Mouse (Mus musculus): ENCODE measurements around the gene Sh3bp2. TPM values are rescaled to one million over a fixed set of nuclear protein-coding genes. Genes with fewer than 3 reads are reported as not detected.
A peak's percentile ranks its signal among the peaks of the same experiment; 100 is the strongest.

The Sh3bp2 gene
- 3.6 and 6.1 TPM in 2 replicates for polyA plus RNA-seq (2015; fragmentation: Nextera tagmentation; extraction: Ambion mirVana)

GRCm38 (mm10) chr5:34525663-34526476 lies at the start of gene Sh3bp2:
Gene Sh3bp2, plus strand, starts transcription at chr5:34525838.
- ATAC-seq: peak; percentile 86
- no peaks in the 10 kb centered on the region for H3K9me3 ChIP-seq (ENCODE audit: control insufficient read depth)
- peak; percentile 45; the same call in 1 of the 2 replicates for TF ChIP-seq CTCF (IDR thresholded peaks at IDR 0.05; ENCODE audit: low read depth)
- H3K4me1 ChIP-seq (replicated peaks; ENCODE audit: control insufficient read depth, insufficient read depth, low read length): peaks cover 3% of the 10 kb centered on the region
- peak within 1 kb of the TSS; percentile 90 for H3K4me2 ChIP-seq (replicated peaks; ENCODE audit: low read depth)
- peak within 1 kb of the TSS; percentile 54 for H3K4me3 ChIP-seq (ENCODE audit: low read depth, low read length)
- H3K27ac ChIP-seq (ENCODE audit: low read depth, low read length): no peak within 1 kb of the TSS; the same call in 1 of the 2 replicates
- WGBS: 3% methylated on average over 38 of the region's 38 CpGs
- no peaks in the 10 kb centered on the region for H3K27me3 ChIP-seq (replicated peaks; ENCODE audit: control insufficient read depth, insufficient read depth, low read length)
- H3K9ac ChIP-seq (ENCODE audit: low read depth, low read length): peak within 1 kb of the TSS; percentile 62
- H3K36me3 ChIP-seq (ENCODE audit: control insufficient read depth, insufficient read depth): no peaks in the 10 kb centered on the region

- ATAC-seq: no peak
- H3K9me3 ChIP-seq (ENCODE audit: control insufficient read depth): no peaks in the 10 kb centered on the region
- H3K4me3 ChIP-seq (ENCODE audit: low read depth, low read length): no peak overlapping the region
- H3K9ac ChIP-seq (ENCODE audit: low read depth, low read length): no peak overlapping the region
- no peaks in the 10 kb centered on the region for H3K27me3 ChIP-seq (replicated peaks; ENCODE audit: control insufficient read depth, insufficient read depth, low read length)
- TF ChIP-seq CTCF (IDR thresholded peaks at IDR 0.05; ENCODE audit: low read depth): peak; percentile 37; the same call in 1 of the 2 replicates
- peaks cover 51% of the 10 kb centered on the region for H3K36me3 ChIP-seq (ENCODE audit: control insufficient read depth, insufficient read depth)
- no peak overlapping the region for H3K27ac ChIP-seq (ENCODE audit: low read depth, low read length)
- H3K4me1 ChIP-seq (replicated peaks; ENCODE audit: control insufficient read depth, insufficient read depth, low read length): no peaks in the 10 kb centered on the region
- 81% methylated on average over 3 of the region's 3 CpGs for WGBS
- H3K4me2 ChIP-seq (replicated peaks; ENCODE audit: low read depth): no peak overlapping the region
These were observed 44.7 kb upstream of the Sh3bp2 start for GRCm38 (mm10) chr5:34480926-34481325.

- Histone ChIP-seq H3K4me2 (replicated peaks; ENCODE audit: low read depth) (no peak overlapping the region), H3K4me1 (replicated peaks; ENCODE audit: control insufficient read depth, insufficient read depth, low read length) (no peaks in the 10 kb centered on the region), H3K27me3 (replicated peaks; ENCODE audit: control insufficient read depth, insufficient read depth, low read length) (no peaks in the 10 kb centered on the region), H3K9ac (ENCODE audit: low read depth, low read length) (no peak overlapping the region), H3K36me3 (ENCODE audit: control insufficient read depth, insufficient read depth) (peaks cover 29% of the 10 kb centered on the region; the same call in 1 of the 2 replicates), H3K27ac (ENCODE audit: low read depth, low read length) (no peak overlapping the region), H3K9me3 (ENCODE audit: control insufficient read depth) (no peaks in the 10 kb centered on the region), H3K4me3 (ENCODE audit: low read depth, low read length) (no peak overlapping the region)
- 92% methylated on average over 15 of the region's 15 CpGs for WGBS
- no peak for TF ChIP-seq CTCF (IDR thresholded peaks at IDR 0.05; ENCODE audit: low read depth)
- ATAC-seq: no peak
These were observed 39.9 kb upstream of the Sh3bp2 start for GRCm38 (mm10) chr5:34485731-34486130.

- 58% methylated on average over 6 of the region's 6 CpGs for WGBS
- Histone ChIP-seq H3K27me3 (replicated peaks; ENCODE audit: control insufficient read depth, insufficient read depth, low read length) (no peaks in the 10 kb centered on the region), H3K9ac (ENCODE audit: low read depth, low read length) (no peak overlapping the region), H3K4me3 (ENCODE audit: low read depth, low read length) (no peak overlapping the region), H3K9me3 (ENCODE audit: control insufficient read depth) (no peaks in the 10 kb centered on the region), H3K4me2 (replicated peaks; ENCODE audit: low read depth) (no peak overlapping the region), H3K4me1 (replicated peaks; ENCODE audit: control insufficient read depth, insufficient read depth, low read length) (no peaks in the 10 kb centered on the region), H3K36me3 (ENCODE audit: control insufficient read depth, insufficient read depth) (peaks cover 15% of the 10 kb centered on the region; the same call in 1 of the 2 replicates), H3K27ac (ENCODE audit: low read depth, low read length) (no peak overlapping the region)
- TF ChIP-seq CTCF (IDR thresholded peaks at IDR 0.05; ENCODE audit: low read depth): no peak
- ATAC-seq: peak; percentile 35; the same call in 1 of the 2 replicates
These were observed 38.1 kb upstream of the Sh3bp2 start for GRCm38 (mm10) chr5:34487320-34488090.

- Histone ChIP-seq H3K4me2 (replicated peaks; ENCODE audit: low read depth) (no peak overlapping the region), H3K9ac (ENCODE audit: low read depth, low read length) (no peak overlapping the region), H3K36me3 (ENCODE audit: control insufficient read depth, insufficient read depth) (peaks cover 10% of the 10 kb centered on the region; the same call in 1 of the 2 replicates), H3K4me1 (replicated peaks; ENCODE audit: control insufficient read depth, insufficient read depth, low read length) (no peaks in the 10 kb centered on the region), H3K27ac (ENCODE audit: low read depth, low read length) (no peak overlapping the region), H3K27me3 (replicated peaks; ENCODE audit: control insufficient read depth, insufficient read depth, low read length) (no peaks in the 10 kb centered on the region), H3K9me3 (ENCODE audit: control insufficient read depth) (no peaks in the 10 kb centered on the region), H3K4me3 (ENCODE audit: low read depth, low read length) (no peak overlapping the region)
- no peak for TF ChIP-seq CTCF (IDR thresholded peaks at IDR 0.05; ENCODE audit: low read depth)
- ATAC-seq: no peak
- WGBS: 83% methylated on average over 6 of the region's 6 CpGs
These were observed 36.8 kb upstream of the Sh3bp2 start for GRCm38 (mm10) chr5:34488741-34489417.

- ATAC-seq: no peak
- WGBS: 93% methylated on average over 3 of the region's 3 CpGs
- no peaks in the 10 kb centered on the region for H3K4me1 ChIP-seq (replicated peaks; ENCODE audit: control insufficient read depth, insufficient read depth, low read length)
- no peak overlapping the region for H3K4me3 ChIP-seq (ENCODE audit: low read depth, low read length)
- no peaks in the 10 kb centered on the region for H3K27me3 ChIP-seq (replicated peaks; ENCODE audit: control insufficient read depth, insufficient read depth, low read length)
- H3K9ac ChIP-seq (ENCODE audit: low read depth, low read length): no peak overlapping the region
- TF ChIP-seq CTCF (IDR thresholded peaks at IDR 0.05; ENCODE audit: low read depth): peak; percentile 20
- H3K9me3 ChIP-seq (ENCODE audit: control insufficient read depth): no peaks in the 10 kb centered on the region
- H3K4me2 ChIP-seq (replicated peaks; ENCODE audit: low read depth): no peak overlapping the region
- no peak overlapping the region for H3K27ac ChIP-seq (ENCODE audit: low read depth, low read length)
- peaks cover 10% of the 10 kb centered on the region; the same call in 1 of the 2 replicates for H3K36me3 ChIP-seq (ENCODE audit: control insufficient read depth, insufficient read depth)
These were observed 36.2 kb upstream of the Sh3bp2 start for GRCm38 (mm10) chr5:34489418-34489787.

Data from intestine, postnatal 0 days (tissue).